Mouse (Mus musculus) frontal cortex, adult 2 months (tissue): ENCODE measurements at regions not wholly inside any gene's neighbourhood (a gene's known extent, or its start where the extent isn't known, plus 50 kb on each side); places are given as distances from the start of the nearest gene placed in this dataset.

Experiments
- DNase-seq, 2 experiments: peaks; one replicate each; pipeline ENCODE4 v3.0.0; 2022; ENCODE audit warnings: low spot score in 1 of 2; ENCODE audit errors: extremely low spot score in 1 of 2

GRCm38 (mm10) chr14:100889163-100890157, 310.7 kb downstream of the Prr30 start:
- DNase-seq: no peak

GRCm38 (mm10) chr14:100883115-100883514, 317.0 kb downstream of the Prr30 start:
- no peak for DNase-seq

GRCm38 (mm10) chr14:100880103-100880502, 320.0 kb downstream of the Prr30 start:
- DNase-seq: no peak

- no peak for DNase-seq
Observed at GRCm38 (mm10) chr14:100867790-100868189, 332.3 kb downstream of the Prr30 start.

GRCm38 (mm10) chr14:100864792-100865191, 335.3 kb downstream of the Prr30 start:
- no peak for DNase-seq

- peak; percentile 21 to 47 for DNase-seq
Observed at GRCm38 (mm10) chr14:100864164-100864563, 336.0 kb downstream of the Prr30 start.

- DNase-seq: no peak
Observed at GRCm38 (mm10) chr14:100842828-100843227, 357.3 kb downstream of the Prr30 start.
